Mouse (Mus musculus) ES-E14 (cell line): Measurements from ENCODE around the gene Smarca4.

Source experiments
- CHD2 ChIP-seq: IDR thresholded peaks from 2 replicates; pipeline ENCODE4 v1.6.1; 2014; ENCODE audit warnings: mild to moderate bottlenecking, low read depth, low read length, inconsistent platforms
- HCFC1 ChIP-seq: IDR thresholded peaks from 2 replicates; pipeline ENCODE4 v1.6.1; 2012; ENCODE audit warnings: low read length, inconsistent platforms, borderline replicate concordance; ENCODE audit not compliant: insufficient read depth
- ZC3H11A ChIP-seq: IDR thresholded peaks from 2 replicates; pipeline ENCODE4 v1.6.1; 2012; ENCODE audit warnings: low read depth, mild to moderate bottlenecking, inconsistent platforms, low read length, borderline replicate concordance

DNA sequence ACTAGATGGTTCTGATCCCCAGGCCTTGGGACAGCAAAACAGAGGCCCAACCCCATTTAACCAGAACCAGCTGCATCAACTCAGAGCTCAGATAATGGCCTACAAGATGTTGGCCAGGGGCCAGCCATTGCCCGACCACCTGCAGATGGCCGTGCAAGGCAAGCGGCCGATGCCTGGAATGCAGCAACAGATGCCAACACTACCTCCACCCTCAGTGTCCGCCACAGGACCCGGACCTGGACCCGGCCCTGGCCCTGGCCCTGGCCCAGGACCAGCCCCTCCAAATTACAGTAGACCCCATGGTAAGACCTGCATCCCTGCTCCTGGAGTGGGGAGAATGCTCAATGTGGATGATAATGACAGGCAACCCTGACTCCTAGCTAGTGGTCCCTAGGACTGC lies 19.7 kb downstream of the Smarca4 start:
- TF ChIP-seq HCFC1, result no peak
- TF ChIP-seq CHD2, result no peak
- no peak for TF ChIP-seq ZC3H11A
